Mouse (Mus musculus): Measurements from ENCODE around the gene Ypel3. TPM values are rescaled to one million over a fixed set of nuclear protein-coding genes. Genes with fewer than 3 reads are reported as not detected.
A peak's percentile ranks its signal among the peaks of the same experiment; 100 is the strongest.

Gene Ypel3
- polyA plus RNA-seq, 1 experiment from 2014 or later: 125 TPM

GRCm38 (mm10) chr7:126807405-126807804, 30.6 kb downstream of the Ypel3 start:
- Histone ChIP-seq H3K27ac (replicated peaks) (no peak overlapping the region), H3K4me3 (peak overlapping the region; percentile 54; the same call in 1 of the 2 replicates), H3K9me3 (no peaks in the 10 kb centered on the region), H3K27me3 (peaks cover 5% of the 10 kb centered on the region; the same call in 1 of the 2 replicates), H3K36me3 (peaks cover 38% of the 10 kb centered on the region), H3K4me1 (peaks cover 20% of the 10 kb centered on the region), H3K4me2 (replicated peaks) (peak overlapping the region; percentile 79; the same call in 1 of the 2 replicates), H3K9ac (replicated peaks) (0 out of 2 replicates have a peak overlapping the region, but pooled peaks have one; percentile 12)
- ATAC-seq (ENCODE audit: low FRiP score, low read depth): no peak
- 81% methylated on average over 4 of the region's 4 CpGs for WGBS

- peak overlapping the region; percentile 79 for H3K4me2 ChIP-seq (replicated peaks)
- H3K27me3 ChIP-seq: peaks cover 12% of the 10 kb centered on the region; the same call in 1 of the 2 replicates
- peak overlapping the region; percentile 54 for H3K4me3 ChIP-seq
- WGBS: 0% methylated on average over 43 of the region's 43 CpGs
- peak; percentile 90 for ATAC-seq (ENCODE audit: low FRiP score, low read depth)
- H3K9ac ChIP-seq (replicated peaks): peak overlapping the region; percentile 73
- H3K27ac ChIP-seq (replicated peaks): peak overlapping the region; percentile 73
- no peaks in the 10 kb centered on the region for H3K9me3 ChIP-seq
- H3K36me3 ChIP-seq: peaks cover 28% of the 10 kb centered on the region
- peaks cover 20% of the 10 kb centered on the region for H3K4me1 ChIP-seq
These were observed 32.1 kb downstream of the Ypel3 start for GRCm38 (mm10) chr7:126808703-126809455.

- H3K36me3 ChIP-seq: 0 out of 2 replicates have a peak, but pooled peaks cover 23% of the 10 kb centered on the region
These were observed 33.1 kb downstream of the Ypel3 start for GRCm38 (mm10) chr7:126809723-126810369.

GRCm38 (mm10) chr7:126815726-126816222, 39.0 kb downstream of the Ypel3 start:
- ATAC-seq (ENCODE audit: low FRiP score, low read depth): no peak
- 59% methylated on average over 8 of the region's 8 CpGs for WGBS

More at GRCm38 (mm10) chr7:126809723-126810369, 33.1 kb downstream of the Ypel3 start:
- H3K27me3 ChIP-seq: peaks cover 12% of the 10 kb centered on the region; the same call in 1 of the 2 replicates
- no peaks in the 10 kb centered on the region for H3K9me3 ChIP-seq
- no peak overlapping the region for H3K9ac ChIP-seq (replicated peaks)
- H3K4me3 ChIP-seq: no peak overlapping the region
- WGBS: 75% methylated on average over 5 of the region's 5 CpGs
- 0 out of 2 replicates have a peak overlapping the region, but pooled peaks have one; percentile 73 for H3K27ac ChIP-seq (replicated peaks)
- H3K4me2 ChIP-seq (replicated peaks): peak overlapping the region; percentile 79
- ATAC-seq (ENCODE audit: low FRiP score, low read depth): no peak
- peaks cover 20% of the 10 kb centered on the region for H3K4me1 ChIP-seq

GRCm38 (mm10) chr7:126816494-126816893, 39.7 kb downstream of the Ypel3 start:
- Histone ChIP-seq H3K27ac (replicated peaks) (no peak overlapping the region), H3K27me3 (peaks cover 12% of the 10 kb centered on the region; the same call in 1 of the 2 replicates), H3K9ac (replicated peaks) (no peak overlapping the region), H3K9me3 (peaks cover 4% of the 10 kb centered on the region; the same call in 1 of the 2 replicates), H3K4me3 (no peak overlapping the region), H3K36me3 (no peaks in the 10 kb centered on the region), H3K4me2 (replicated peaks) (no peak overlapping the region), H3K4me1 (no peaks in the 10 kb centered on the region)
- WGBS: 91% methylated on average over 8 of the region's 8 CpGs
- no peak for ATAC-seq (ENCODE audit: low FRiP score, low read depth)

More at GRCm38 (mm10) chr7:126815726-126816222, 39.0 kb downstream of the Ypel3 start:
- Histone ChIP-seq H3K27ac (replicated peaks) (no peak overlapping the region), H3K4me1 (no peaks in the 10 kb centered on the region), H3K4me3 (no peak overlapping the region), H3K27me3 (peaks cover 12% of the 10 kb centered on the region; the same call in 1 of the 2 replicates), H3K4me2 (replicated peaks) (no peak overlapping the region), H3K36me3 (no peaks in the 10 kb centered on the region), H3K9me3 (peaks cover 4% of the 10 kb centered on the region; the same call in 1 of the 2 replicates), H3K9ac (replicated peaks) (no peak overlapping the region)

GRCm38 (mm10) chr7:126817595-126817994, 40.8 kb downstream of the Ypel3 start:
- Histone ChIP-seq H3K4me1 (peaks cover 8% of the 10 kb centered on the region), H3K4me3 (no peak overlapping the region), H3K36me3 (no peaks in the 10 kb centered on the region), H3K27ac (replicated peaks) (no peak overlapping the region), H3K4me2 (replicated peaks) (no peak overlapping the region), H3K9me3 (peaks cover 4% of the 10 kb centered on the region; the same call in 1 of the 2 replicates), H3K9ac (replicated peaks) (no peak overlapping the region), H3K27me3 (0 out of 2 replicates have a peak, but pooled peaks cover 5% of the 10 kb centered on the region)
- 84% methylated on average over 7 of the region's 7 CpGs for WGBS
- ATAC-seq (ENCODE audit: low FRiP score, low read depth): no peak

- WGBS: 29% methylated on average over 1 of the region's 1 CpGs
- Histone ChIP-seq H3K27ac (replicated peaks) (no peak overlapping the region), H3K4me1 (peaks cover 16% of the 10 kb centered on the region), H3K27me3 (0 out of 2 replicates have a peak, but pooled peaks cover 2% of the 10 kb centered on the region), H3K4me2 (replicated peaks) (no peak overlapping the region), H3K4me3 (no peak overlapping the region), H3K9me3 (peaks cover 4% of the 10 kb centered on the region; the same call in 1 of the 2 replicates), H3K9ac (replicated peaks) (no peak overlapping the region), H3K36me3 (no peaks in the 10 kb centered on the region)
- no peak for ATAC-seq (ENCODE audit: low FRiP score, low read depth)
These were observed 42.1 kb downstream of the Ypel3 start for GRCm38 (mm10) chr7:126818818-126819217.

- 21% methylated on average over 7 of the region's 7 CpGs for WGBS
- Histone ChIP-seq H3K4me2 (replicated peaks) (peak overlapping the region; percentile 76), H3K4me1 (peaks cover 34% of the 10 kb centered on the region), H3K4me3 (no peak overlapping the region), H3K9me3 (peaks cover 4% of the 10 kb centered on the region; the same call in 1 of the 2 replicates), H3K27me3 (peaks cover 11% of the 10 kb centered on the region), H3K27ac (replicated peaks) (peak overlapping the region; percentile 84; the same call in 1 of the 2 replicates), H3K9ac (replicated peaks) (peak overlapping the region; percentile 75; the same call in 1 of the 2 replicates), H3K36me3 (no peaks in the 10 kb centered on the region)
- ATAC-seq (ENCODE audit: low FRiP score, low read depth): 0 out of 2 replicates have a peak, but pooled peaks have one; percentile 18
These were observed 45.2 kb downstream of the Ypel3 start for GRCm38 (mm10) chr7:126821835-126822511.

- peaks cover 34% of the 10 kb centered on the region for H3K4me1 ChIP-seq
- WGBS: 18% methylated on average over 9 of the region's 9 CpGs
- peak overlapping the region; percentile 76 for H3K4me2 ChIP-seq (replicated peaks)
- H3K9ac ChIP-seq (replicated peaks): peak overlapping the region; percentile 75
- H3K36me3 ChIP-seq: peaks cover 4% of the 10 kb centered on the region; the same call in 1 of the 2 replicates
- peak overlapping the region; percentile 58 for H3K4me3 ChIP-seq
- H3K27ac ChIP-seq (replicated peaks): peak overlapping the region; percentile 84
- H3K9me3 ChIP-seq: peaks cover 4% of the 10 kb centered on the region; the same call in 1 of the 2 replicates
- peaks cover 11% of the 10 kb centered on the region for H3K27me3 ChIP-seq
- ATAC-seq (ENCODE audit: low FRiP score, low read depth): 0 out of 2 replicates have a peak, but pooled peaks have one; percentile 14
These were observed 46.0 kb downstream of the Ypel3 start for GRCm38 (mm10) chr7:126822741-126823140.

GRCm38 (mm10) chr7:126823202-126823711, 46.5 kb downstream of the Ypel3 start:
- ATAC-seq (ENCODE audit: low FRiP score, low read depth): peak; percentile 82
- Histone ChIP-seq H3K9ac (replicated peaks) (peak overlapping the region; percentile 75), H3K27ac (replicated peaks) (peak overlapping the region; percentile 84), H3K27me3 (peaks cover 11% of the 10 kb centered on the region), H3K36me3 (peaks cover 7% of the 10 kb centered on the region; the same call in 1 of the 2 replicates), H3K4me3 (peak overlapping the region; percentile 58), H3K4me1 (peaks cover 34% of the 10 kb centered on the region), H3K4me2 (replicated peaks) (peak overlapping the region; percentile 76), H3K9me3 (peaks cover 4% of the 10 kb centered on the region; the same call in 1 of the 2 replicates)
- 0% methylated on average over 8 of the region's 19 CpGs for WGBS

- Histone ChIP-seq H3K9me3 (peaks cover 2% of the 10 kb centered on the region; the same call in 1 of the 2 replicates), H3K4me1 (peaks cover 34% of the 10 kb centered on the region), H3K27me3 (peaks cover 17% of the 10 kb centered on the region), H3K4me2 (replicated peaks) (peak overlapping the region; percentile 76), H3K36me3 (peaks cover 13% of the 10 kb centered on the region; the same call in 1 of the 2 replicates), H3K27ac (replicated peaks) (peak overlapping the region; percentile 84), H3K4me3 (peak overlapping the region; percentile 58), H3K9ac (replicated peaks) (peak overlapping the region; percentile 75)
- 7% methylated on average over 10 of the region's 10 CpGs for WGBS
- ATAC-seq (ENCODE audit: low FRiP score, low read depth): peak; percentile 28
These were observed 47.2 kb downstream of the Ypel3 start for GRCm38 (mm10) chr7:126823940-126824339.

Data from midbrain, embryonic 12.5 days (tissue).